Mouse (Mus musculus): ENCODE data around the gene Ralgps2.

Gene Ralgps2

GRCm38 (mm10) chr1:156901689-156902088 lies 37.7 kb downstream of the Ralgps2 start:
- peaks cover 37% of the 10 kb centered on the region for H3K36me3 ChIP-seq (ENCODE audit: control insufficient read depth, insufficient read depth, low read length, poor library complexity, severe bottlenecking)
- DNase-seq (ENCODE audit: low read depth, low spot score): no peak
- H3K27me3 ChIP-seq (ENCODE audit: control insufficient read depth, insufficient read depth, low read length, poor library complexity, severe bottlenecking): no peaks in the 10 kb centered on the region

- peak; percentile 55 for DNase-seq (ENCODE audit: low read depth, low spot score)
- H3K36me3 ChIP-seq (ENCODE audit: control insufficient read depth, insufficient read depth, low read length, poor library complexity, severe bottlenecking): peaks cover 39% of the 10 kb centered on the region
Observed at GRCm38 (mm10) chr1:156891561-156891960, 47.9 kb downstream of the Ralgps2 start.

GRCm38 (mm10) chr1:156888830-156889229 lies 50.6 kb downstream of the Ralgps2 start:
- Histone ChIP-seq H3K36me3 (ENCODE audit: control insufficient read depth, insufficient read depth, low read length, poor library complexity, severe bottlenecking) (peaks cover 38% of the 10 kb centered on the region), H3K27me3 (ENCODE audit: control insufficient read depth, insufficient read depth, low read length, poor library complexity, severe bottlenecking) (no peaks in the 10 kb centered on the region)
- DNase-seq (ENCODE audit: low read depth, low spot score): no peak

More at GRCm38 (mm10) chr1:156891561-156891960, 47.9 kb downstream of the Ralgps2 start:
- no peaks in the 10 kb centered on the region for H3K27me3 ChIP-seq (ENCODE audit: control insufficient read depth, insufficient read depth, low read length, poor library complexity, severe bottlenecking)

GRCm38 (mm10) chr1:156885879-156886278 lies 53.5 kb downstream of the Ralgps2 start:
- Histone ChIP-seq H3K27me3 (ENCODE audit: control insufficient read depth, insufficient read depth, low read length, poor library complexity, severe bottlenecking) (no peaks in the 10 kb centered on the region), H3K36me3 (ENCODE audit: control insufficient read depth, insufficient read depth, low read length, poor library complexity, severe bottlenecking) (peaks cover 26% of the 10 kb centered on the region)
- DNase-seq (ENCODE audit: low read depth, low spot score): no peak

- no peaks in the 10 kb centered on the region for H3K27me3 ChIP-seq (ENCODE audit: control insufficient read depth, insufficient read depth, low read length, poor library complexity, severe bottlenecking)
Observed at GRCm38 (mm10) chr1:156884782-156885181, 54.6 kb downstream of the Ralgps2 start.

GRCm38 (mm10) chr1:156870616-156871015 lies 68.8 kb downstream of the Ralgps2 start:
- Histone ChIP-seq H3K27me3 (ENCODE audit: control insufficient read depth, insufficient read depth, low read length, poor library complexity, severe bottlenecking) (no peaks in the 10 kb centered on the region), H3K36me3 (ENCODE audit: control insufficient read depth, insufficient read depth, low read length, poor library complexity, severe bottlenecking) (peaks cover 32% of the 10 kb centered on the region; the same call in 1 of the 2 replicates)
- DNase-seq (ENCODE audit: low read depth, low spot score): no peak

More at GRCm38 (mm10) chr1:156884782-156885181, 54.6 kb downstream of the Ralgps2 start:
- peaks cover 26% of the 10 kb centered on the region for H3K36me3 ChIP-seq (ENCODE audit: control insufficient read depth, insufficient read depth, low read length, poor library complexity, severe bottlenecking)
- no peak for DNase-seq (ENCODE audit: low read depth, low spot score)

GRCm38 (mm10) chr1:156870028-156870427 lies 69.4 kb downstream of the Ralgps2 start:
- no peak for DNase-seq (ENCODE audit: low read depth, low spot score)
- no peaks in the 10 kb centered on the region for H3K27me3 ChIP-seq (ENCODE audit: control insufficient read depth, insufficient read depth, low read length, poor library complexity, severe bottlenecking)

GRCm38 (mm10) chr1:156864240-156864639 lies 75.2 kb downstream of the Ralgps2 start:
- no peaks in the 10 kb centered on the region for H3K27me3 ChIP-seq (ENCODE audit: control insufficient read depth, insufficient read depth, low read length, poor library complexity, severe bottlenecking)
- DNase-seq (ENCODE audit: low read depth, low spot score): no peak
- H3K36me3 ChIP-seq (ENCODE audit: control insufficient read depth, insufficient read depth, low read length, poor library complexity, severe bottlenecking): peaks cover 17% of the 10 kb centered on the region

More at GRCm38 (mm10) chr1:156870028-156870427, 69.4 kb downstream of the Ralgps2 start:
- peaks cover 31% of the 10 kb centered on the region; the same call in 1 of the 2 replicates for H3K36me3 ChIP-seq (ENCODE audit: control insufficient read depth, insufficient read depth, low read length, poor library complexity, severe bottlenecking)

GRCm38 (mm10) chr1:156863726-156864125 lies 75.7 kb downstream of the Ralgps2 start:
- Histone ChIP-seq H3K27me3 (ENCODE audit: control insufficient read depth, insufficient read depth, low read length, poor library complexity, severe bottlenecking) (no peaks in the 10 kb centered on the region), H3K36me3 (ENCODE audit: control insufficient read depth, insufficient read depth, low read length, poor library complexity, severe bottlenecking) (peaks cover 17% of the 10 kb centered on the region)
- no peak for DNase-seq (ENCODE audit: low read depth, low spot score)

- Histone ChIP-seq H3K27me3 (ENCODE audit: control insufficient read depth, insufficient read depth, low read length, poor library complexity, severe bottlenecking) (no peaks in the 10 kb centered on the region), H3K36me3 (ENCODE audit: control insufficient read depth, insufficient read depth, low read length, poor library complexity, severe bottlenecking) (peaks cover 13% of the 10 kb centered on the region)
- DNase-seq (ENCODE audit: low read depth, low spot score): peak; percentile 43
Observed at GRCm38 (mm10) chr1:156861475-156862043, 77.9 kb downstream of the Ralgps2 start.

GRCm38 (mm10) chr1:156860266-156860665 lies 79.2 kb downstream of the Ralgps2 start:
- peaks cover 22% of the 10 kb centered on the region for H3K36me3 ChIP-seq (ENCODE audit: control insufficient read depth, insufficient read depth, low read length, poor library complexity, severe bottlenecking)
- no peaks in the 10 kb centered on the region for H3K27me3 ChIP-seq (ENCODE audit: control insufficient read depth, insufficient read depth, low read length, poor library complexity, severe bottlenecking)
- DNase-seq (ENCODE audit: low read depth, low spot score): peak; percentile 27

GRCm38 (mm10) chr1:156859711-156860250 lies 79.6 kb downstream of the Ralgps2 start:
- peak; percentile 25 for DNase-seq (ENCODE audit: low read depth, low spot score)
- no peaks in the 10 kb centered on the region for H3K27me3 ChIP-seq (ENCODE audit: control insufficient read depth, insufficient read depth, low read length, poor library complexity, severe bottlenecking)
- H3K36me3 ChIP-seq (ENCODE audit: control insufficient read depth, insufficient read depth, low read length, poor library complexity, severe bottlenecking): peaks cover 20% of the 10 kb centered on the region

- Histone ChIP-seq H3K36me3 (ENCODE audit: control insufficient read depth, insufficient read depth, low read length, poor library complexity, severe bottlenecking) (peaks cover 22% of the 10 kb centered on the region), H3K27me3 (ENCODE audit: control insufficient read depth, insufficient read depth, low read length, poor library complexity, severe bottlenecking) (no peaks in the 10 kb centered on the region)
- no peak for DNase-seq (ENCODE audit: low read depth, low spot score)
Observed at GRCm38 (mm10) chr1:156859156-156859555, 80.3 kb downstream of the Ralgps2 start.

- Histone ChIP-seq H3K27me3 (ENCODE audit: control insufficient read depth, insufficient read depth, low read length, poor library complexity, severe bottlenecking) (no peaks in the 10 kb centered on the region), H3K36me3 (ENCODE audit: control insufficient read depth, insufficient read depth, low read length, poor library complexity, severe bottlenecking) (peaks cover 28% of the 10 kb centered on the region)
- DNase-seq (ENCODE audit: low read depth, low spot score): no peak
Observed at GRCm38 (mm10) chr1:156856666-156857065, 82.8 kb downstream of the Ralgps2 start.

- Histone ChIP-seq H3K36me3 (ENCODE audit: control insufficient read depth, insufficient read depth, low read length, poor library complexity, severe bottlenecking) (peaks cover 31% of the 10 kb centered on the region), H3K27me3 (ENCODE audit: control insufficient read depth, insufficient read depth, low read length, poor library complexity, severe bottlenecking) (no peaks in the 10 kb centered on the region)
- no peak for DNase-seq (ENCODE audit: low read depth, low spot score)
Observed at GRCm38 (mm10) chr1:156854558-156854957, 84.9 kb downstream of the Ralgps2 start.

All from splenic B cell, adult 2 months (primary cell).